Mouse (Mus musculus) v-Abl transformed pro-B cells (cell line): ENCODE measurements around the gene Tuba3a.

ENCODE experiments used
- in situ Hi-C, 2 experiments: fragments of 400-800 bp; cut with MboI; formaldehyde crosslinking; loops; one replicate each; pipeline ENCODE4 v1.15.1; 2025; ENCODE audit not compliant: unreplicated experiment in 2 of 2

The Tuba3a gene

DNA sequence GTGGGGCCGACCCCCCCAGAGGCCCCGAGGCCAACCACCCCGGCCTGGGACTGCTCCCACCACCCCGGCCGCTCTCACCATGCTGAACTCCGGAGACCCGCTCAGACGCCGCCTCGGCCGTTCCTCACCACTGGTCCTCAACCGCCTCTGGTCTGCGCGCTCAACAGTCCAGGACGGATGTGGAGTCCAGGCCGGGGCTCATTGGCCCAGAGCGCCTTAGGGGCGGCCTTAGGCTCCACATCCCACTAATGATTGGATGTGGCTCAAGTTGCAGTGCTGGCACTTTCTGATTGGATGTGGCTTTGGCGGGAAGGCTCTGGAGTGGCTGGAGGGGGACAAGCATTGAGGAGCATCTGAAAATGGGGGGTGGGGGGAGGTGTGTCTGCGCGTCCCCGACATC lies at the start of gene Tuba3a:
Gene Tuba3a (minus strand): TSS at position 153 of the 400 bp plus-strand sequence.
- in situ Hi-C loops, result loop anchor here in 1 of 2 experiments (25.0 kb wide), 1 partner anchor 1276 kb away; no protein-coding TSS in a partner anchor

DNA sequence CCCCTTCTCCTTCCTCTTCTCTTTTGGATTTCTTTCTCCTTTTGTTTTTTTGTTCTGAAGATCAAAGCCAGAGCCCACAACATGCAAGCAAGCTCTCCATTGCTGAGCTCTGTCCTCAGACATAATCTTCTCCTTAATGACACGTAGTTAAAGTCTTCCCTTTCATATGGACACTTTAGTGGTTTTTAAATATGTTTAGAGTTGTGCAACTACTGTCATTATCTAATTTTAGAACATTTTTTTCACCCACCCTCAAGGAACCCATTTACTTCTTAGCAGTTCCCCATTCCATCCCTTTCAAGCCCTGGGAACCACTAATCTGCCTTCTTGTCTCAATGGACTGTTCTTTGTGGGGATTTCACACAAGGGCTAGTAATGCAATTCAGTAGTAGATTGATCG lies 48.5 kb upstream of the Tuba3a start:
- in situ Hi-C loops, result no loop called here

DNA sequence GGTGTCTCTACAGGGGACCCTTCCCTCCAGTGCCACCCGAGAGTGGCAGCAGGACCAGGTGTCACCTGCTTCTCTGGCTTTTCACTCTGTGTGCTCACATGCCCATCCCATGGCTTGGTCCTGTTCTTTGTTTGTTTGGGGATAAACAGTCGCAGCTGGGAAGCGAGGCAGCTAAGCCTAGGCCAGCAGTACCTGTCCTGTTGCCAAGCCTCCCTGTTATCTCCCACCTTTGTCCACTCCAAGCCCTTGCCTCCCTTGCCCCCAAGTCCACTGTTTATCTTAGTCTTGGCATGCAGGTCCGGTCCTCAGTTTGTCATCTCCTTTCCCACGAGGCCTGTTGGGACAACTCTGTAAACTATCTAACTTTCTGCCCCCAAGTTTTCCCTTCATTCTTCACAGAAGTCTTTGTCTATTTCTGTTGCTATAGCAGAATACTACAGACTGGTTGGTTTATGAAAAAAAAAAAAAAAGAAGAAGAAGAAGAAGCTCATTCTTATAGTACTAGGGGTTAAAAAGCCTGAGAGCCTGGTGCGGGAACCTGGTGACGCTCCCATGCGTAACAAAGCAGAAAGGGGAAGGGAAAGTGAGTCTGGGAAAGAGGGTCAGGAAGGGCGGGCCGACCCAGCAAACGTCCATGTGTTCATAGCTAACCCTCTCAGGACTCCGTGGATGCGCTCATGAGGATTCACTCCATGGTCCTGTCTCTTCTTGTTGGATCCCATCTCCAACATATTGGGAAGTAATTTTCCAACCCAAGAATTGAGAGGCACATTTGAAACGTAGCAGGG lies 47.5 kb upstream of the Tuba3a start:
- in situ Hi-C loops, result no loop called here

DNA sequence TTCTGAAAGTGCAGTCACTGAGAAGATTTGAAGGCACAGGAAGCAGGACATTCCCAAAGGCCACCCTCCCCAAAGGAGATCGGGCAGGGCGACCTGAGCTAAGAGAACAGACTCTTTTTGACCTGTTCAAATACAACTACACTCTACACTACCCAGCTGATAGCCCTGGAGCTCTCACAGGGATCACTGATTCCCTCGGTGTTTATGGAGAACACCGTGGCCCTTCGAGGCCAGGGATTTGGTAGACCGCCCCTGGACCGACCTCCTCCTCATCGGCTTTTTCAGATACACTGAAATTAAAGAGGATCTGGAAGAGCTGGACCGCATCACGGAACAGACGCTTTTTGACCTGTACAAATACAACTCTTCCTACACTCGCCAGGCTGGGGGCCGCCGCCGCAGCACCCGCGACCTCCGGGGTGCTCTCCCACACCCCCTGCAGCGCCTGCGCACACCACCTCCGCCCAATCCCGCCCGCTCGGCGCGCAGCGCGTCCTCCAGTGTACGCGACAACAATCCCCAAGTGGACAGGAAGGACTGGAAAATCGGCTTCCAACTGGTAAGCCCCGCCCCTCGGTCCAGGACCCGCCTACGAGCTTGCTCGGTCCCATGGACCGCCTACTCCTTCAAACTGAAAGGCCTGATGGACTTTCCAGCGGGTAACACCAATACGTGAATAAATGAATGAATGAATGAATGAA lies 44.9 kb upstream of the Tuba3a start:
- in situ Hi-C loops, result no loop called here

DNA sequence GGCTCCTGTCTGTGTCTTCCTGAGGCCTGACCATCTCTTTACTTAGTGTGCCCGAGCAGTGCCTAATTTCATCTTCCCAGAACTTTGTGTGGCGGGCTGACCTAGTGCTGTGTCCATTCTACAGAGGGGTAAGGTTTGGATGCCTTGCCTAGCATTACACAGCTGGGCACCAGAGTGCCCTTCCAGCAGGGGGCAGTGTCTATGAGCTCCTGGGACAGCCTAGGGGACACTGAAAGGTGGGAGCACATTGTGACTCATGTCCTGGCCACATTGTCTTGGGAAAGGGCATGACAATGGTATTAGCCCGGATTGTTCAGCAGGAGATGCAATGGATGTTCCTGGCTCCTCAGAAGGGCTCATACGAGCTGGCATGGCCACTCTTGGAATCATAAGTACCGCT lies 42.4 kb upstream of the Tuba3a start:
- in situ Hi-C loops, result no loop called here

DNA sequence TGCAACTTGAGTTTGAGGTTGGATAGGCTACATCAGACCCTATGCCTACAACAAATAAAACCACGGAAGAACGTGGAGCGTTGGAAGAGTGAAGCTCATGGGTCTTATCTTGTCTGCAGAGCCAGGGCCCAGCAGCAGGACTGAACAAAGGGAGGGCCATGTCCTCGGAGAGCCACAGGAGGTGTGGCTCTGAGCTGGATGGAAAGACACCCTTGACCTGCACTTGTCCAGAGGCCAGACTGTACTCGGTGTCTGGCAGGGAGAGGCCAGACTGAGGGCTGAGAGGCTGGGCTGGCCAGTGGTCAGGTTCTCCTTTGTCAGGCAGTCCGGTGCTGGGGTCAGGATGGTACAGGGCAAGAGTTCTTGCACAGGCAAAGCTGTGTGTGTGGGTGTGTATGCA lies 39.5 kb upstream of the Tuba3a start:
- in situ Hi-C loops, result no loop called here

DNA sequence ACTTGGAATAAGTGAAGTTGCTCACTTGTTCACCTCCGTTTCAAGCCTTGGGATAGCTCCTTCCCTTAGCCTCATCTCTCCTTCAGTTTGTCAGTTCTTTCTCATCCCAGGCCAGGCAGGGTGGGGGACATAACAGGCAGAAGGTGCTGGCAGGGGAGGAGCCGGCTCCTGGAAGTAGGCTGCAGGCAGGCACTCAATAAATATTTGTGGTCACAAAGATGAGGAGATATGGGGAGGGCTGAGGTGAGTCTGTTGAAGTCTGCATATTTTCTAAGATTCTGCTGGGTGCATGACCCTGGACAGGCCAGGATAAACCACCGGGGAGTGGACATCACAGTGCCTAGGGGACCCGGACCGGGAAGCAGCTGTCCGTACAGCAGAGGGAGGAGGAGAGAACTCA lies 37.7 kb upstream of the Tuba3a start:
- in situ Hi-C loops, result no loop called here

DNA sequence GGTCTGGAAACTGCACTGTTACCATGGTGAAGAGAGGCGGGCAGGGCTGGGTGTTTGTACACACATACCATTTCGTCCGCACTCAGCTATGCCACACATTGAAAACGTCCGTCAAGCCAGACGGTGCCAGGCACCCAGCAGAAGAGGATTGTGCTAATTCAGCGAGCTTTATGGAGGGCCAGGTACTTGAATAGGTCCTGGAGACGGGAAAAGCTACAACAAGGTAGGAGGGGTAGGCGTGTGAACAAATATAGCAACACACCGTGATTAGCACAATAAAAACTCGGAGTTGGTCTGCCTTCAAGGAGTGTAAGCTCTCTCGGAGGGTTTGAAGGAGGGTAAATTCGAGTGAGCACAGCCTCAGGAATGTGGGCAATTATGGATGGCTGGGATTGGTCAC lies 37.0 kb upstream of the Tuba3a start:
- in situ Hi-C loops, result no loop called here

DNA sequence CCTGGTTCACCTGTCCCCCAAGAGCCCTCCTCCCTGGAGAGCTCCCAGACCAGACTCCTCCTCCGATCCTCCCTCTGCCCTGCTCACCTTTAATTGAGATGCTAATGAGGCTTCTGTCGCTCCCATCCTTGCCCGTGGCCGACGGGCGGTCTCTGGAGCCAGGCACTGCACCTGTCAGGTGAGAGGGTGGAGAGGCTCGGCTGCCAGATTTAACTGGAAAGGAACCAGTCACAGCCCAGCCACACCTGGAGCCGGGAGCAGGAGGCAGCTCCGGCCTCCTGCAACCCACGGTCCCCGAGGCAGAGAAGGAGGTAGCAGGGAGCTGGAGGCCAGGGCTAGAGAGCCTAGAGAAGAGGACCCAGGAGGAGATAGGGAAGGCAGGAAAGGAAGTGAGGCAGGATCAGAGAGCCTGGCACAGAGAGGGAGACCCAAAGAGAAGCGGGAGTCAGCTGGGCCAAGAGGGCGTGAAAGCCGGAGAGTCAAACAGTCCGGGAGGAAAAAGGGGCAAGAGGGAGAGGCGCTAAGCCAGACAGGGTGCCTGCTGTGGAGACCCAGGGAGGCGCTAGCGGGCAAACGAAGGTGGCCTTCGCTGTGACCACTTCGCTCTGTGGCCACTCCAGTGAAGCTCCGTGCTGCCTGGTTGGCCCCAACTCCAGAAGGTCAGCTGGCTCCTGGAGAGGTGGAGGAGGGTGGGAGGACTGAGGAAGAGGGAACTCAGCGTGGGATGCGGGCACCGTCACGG lies 35.4 kb upstream of the Tuba3a start:
- in situ Hi-C loops, result no loop called here

DNA sequence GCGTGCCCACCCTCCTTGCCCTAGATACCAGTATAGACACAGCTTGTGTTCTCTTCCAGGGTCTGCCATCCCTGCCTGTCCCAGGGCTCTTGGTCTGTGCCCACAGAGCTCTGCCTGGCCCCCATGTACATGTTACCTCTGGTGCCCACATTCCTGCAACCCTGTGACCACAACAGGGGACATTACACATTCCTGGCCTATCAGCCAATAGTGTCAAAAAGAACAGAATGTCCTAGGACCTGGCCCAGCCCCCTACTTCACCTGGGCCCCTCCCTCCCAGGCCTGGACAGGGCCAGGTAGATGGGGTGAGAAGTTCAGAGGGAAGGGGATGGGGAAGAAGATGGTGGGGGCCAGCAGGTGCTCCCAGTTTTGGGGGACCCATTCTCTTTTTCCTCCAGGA lies 34.5 kb upstream of the Tuba3a start, which contains the start of gene Scnn1a:
Gene Scnn1a (plus strand): TSS at position 337 of the 400 bp plus-strand sequence.
- in situ Hi-C loops, result no loop called here

DNA sequence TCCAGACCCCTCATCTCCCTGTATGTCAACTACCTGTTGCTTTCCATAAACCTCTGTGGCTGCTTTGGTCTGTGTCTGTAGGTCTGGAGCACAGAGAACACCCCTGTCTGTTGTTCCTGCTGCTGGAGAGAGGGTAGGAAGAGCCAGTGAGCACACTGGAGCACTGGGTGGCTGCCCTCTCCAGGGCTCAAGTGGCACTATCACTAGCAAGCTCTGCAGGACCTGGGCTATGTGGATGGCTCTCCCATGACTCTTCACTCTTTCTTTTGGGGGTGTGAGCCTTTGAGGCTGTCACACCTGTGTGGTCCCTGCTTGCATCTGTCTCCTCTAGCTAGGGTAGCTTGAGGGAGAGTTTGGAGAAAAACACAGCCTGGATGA lies 34.1 kb upstream of the Tuba3a start:
- in situ Hi-C loops, result no loop called here

DNA sequence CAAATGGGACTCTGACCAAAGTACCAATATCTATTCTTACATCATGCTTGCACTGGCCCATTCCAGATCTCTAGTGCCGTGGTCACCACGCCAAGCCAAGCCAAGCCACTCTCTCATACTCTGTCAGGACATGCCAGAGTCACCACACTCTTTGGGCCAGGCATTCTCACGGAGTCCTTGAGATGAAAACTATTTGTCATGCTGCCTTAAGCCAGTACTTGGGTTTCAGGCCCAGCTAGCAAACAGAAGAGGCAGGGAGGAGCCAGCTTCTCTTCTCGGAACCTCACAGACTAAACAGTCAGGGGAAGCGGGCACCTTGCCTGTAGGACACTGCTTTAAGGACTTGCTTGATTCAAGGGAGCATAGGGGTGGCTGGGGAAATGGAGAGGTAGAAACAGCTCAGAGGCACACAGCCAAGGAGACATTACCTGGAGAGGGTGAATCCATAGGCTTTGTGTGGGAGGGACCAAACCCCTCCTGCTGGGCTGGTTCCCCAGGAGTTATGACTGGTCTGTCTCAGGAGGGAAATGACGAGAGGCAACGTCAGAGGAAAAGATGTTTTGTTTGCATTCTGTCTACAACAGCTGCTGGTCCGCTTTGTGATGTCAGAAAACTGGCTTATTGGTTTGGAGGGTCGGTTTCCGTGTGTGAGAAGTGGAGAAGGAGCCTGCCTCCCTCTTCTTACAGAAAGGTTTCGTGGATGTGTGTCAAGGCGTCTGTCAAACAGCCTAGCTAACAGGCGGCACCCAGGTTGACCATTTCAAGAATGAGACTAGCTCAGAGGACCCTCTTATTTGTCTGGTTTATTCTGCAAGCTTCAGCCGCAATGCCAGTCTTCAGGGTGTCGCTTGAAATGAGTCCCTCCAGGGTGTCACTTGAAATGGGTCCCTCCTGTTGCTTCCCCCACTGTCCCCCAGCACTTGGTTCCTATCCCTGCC lies 33.4 kb upstream of the Tuba3a start:
- in situ Hi-C loops, result no loop called here

DNA sequence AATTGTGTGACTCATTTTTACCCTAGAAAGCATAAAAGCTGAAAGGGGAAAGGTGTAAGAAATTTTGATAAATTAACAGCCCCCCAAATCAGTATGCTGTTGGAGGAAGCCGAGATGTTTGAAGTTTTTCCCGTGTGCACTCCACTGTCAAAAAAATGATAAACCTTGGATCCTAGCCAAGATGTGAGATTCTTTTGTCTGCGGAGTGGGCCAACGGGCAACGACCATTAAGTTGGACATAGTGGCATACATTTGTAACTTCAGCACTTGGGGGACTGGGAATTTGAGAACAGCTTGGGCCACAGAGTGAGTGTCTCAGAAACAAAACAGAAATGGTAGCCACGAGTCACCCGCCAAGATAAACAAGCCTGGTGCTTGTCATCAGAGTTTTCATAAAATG lies 31.2 kb upstream of the Tuba3a start:
- in situ Hi-C loops, result no loop called here

DNA sequence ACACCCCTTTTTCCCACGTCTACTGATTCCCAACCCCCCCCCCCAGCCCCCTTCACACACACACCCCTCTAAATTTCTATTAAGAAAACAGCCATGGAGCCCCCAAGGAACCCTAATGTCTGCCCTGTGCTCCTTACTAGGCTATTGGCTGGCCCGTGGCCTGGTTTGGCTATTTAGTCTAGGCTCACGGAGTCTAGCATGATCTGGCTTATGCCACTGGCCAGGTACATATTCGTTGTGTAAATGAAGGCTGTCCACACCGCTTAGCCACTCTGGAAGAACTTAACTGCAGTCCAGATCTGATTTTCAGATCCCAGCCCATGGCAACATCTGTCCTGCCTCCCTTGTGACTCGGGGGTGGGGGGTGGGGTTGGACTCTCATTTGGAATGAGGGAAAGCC lies 28.9 kb upstream of the Tuba3a start:
- in situ Hi-C loops, result no loop called here

DNA sequence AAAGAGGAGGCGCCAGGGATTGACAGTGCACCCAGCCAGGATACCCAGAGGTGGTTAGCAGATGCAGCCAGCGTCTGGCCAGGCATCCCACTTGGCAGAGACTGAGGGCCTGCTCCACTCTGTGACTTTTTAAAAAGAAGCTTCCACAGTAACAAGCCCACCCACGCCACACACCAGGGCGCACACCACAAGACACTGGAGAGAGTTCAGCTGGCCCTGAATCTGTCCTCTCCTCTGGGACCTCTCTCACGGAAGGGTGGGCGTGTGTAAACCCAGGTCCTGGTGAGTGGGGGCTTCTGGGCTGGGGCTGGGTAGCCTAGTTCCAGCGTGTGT lies 28.4 kb upstream of the Tuba3a start:
- in situ Hi-C loops, result no loop called here

DNA sequence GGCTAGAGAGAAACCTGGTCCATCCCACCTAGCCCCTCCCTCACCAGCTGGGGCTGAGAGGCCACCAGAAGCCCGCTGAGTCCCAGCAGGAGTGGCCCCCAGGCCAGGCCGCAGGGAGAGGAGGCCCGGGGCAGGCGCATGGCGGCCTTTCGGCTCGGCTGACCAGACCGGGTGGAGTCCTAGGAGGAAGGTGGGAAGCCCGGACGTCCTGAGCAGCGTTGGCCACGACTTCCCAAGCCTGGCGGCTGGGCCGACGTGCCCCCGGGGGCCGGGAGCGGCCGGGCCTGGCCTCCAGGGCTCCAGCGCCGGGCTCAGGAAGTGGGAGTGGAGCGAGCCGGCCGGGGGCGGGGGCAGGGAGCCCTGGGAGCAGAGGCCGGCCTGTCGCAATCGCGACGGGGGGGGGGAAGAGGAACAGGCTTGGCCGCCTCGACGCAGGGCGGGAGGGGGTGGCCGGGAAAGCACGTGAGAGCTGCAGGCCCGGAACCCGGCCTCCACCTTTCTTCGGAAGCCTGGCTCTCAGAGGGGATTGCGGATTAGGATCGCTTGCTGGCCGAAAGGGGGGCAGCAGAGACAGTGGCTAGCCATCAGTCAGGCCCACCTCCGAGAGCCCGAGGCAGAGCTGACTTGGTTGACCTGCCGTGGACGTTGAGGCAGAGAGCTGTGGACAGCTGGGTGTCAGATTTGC lies 27.8 kb upstream of the Tuba3a start, which contains the start of gene Ltbr:
Gene Ltbr (minus strand): TSS at position 340 of the 685 bp plus-strand sequence.
- in situ Hi-C loops, result no loop called here

DNA sequence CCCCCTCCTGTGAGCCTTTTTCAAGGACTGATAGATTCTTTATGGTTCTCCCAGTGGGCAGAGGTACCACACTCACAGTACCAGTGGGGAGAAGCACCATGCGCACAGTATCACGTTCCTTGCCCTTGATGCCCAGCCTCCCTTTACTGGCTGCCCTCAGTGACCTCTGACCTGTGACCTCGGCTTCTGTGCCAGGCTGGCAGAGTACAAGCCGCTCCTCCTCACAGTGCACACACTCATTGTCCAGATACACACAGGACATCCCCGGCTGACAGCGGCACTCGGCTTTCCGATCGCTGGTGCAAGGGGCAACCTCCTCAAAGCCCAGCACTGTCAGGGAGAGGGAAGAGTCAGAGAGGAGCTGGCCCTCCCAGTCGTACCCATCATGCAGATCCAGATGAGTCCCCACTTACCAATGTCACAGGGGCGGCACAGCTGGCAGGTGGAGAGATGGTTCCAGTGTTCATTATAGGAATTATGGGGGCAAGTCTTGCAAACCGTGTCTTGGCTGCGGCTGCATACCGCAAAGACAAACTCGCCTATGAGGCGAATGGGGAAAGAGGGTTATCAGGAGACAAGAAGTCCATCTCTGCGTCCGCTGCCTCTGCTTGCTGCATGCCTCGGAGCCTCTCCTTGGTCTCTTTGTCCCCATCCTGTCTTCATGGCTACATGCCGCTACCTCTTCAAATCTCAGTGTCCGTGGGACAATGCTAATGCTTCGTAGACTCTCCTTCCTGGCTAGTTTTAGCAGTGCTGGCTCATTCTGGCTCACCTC lies 26.9 kb upstream of the Tuba3a start:
- in situ Hi-C loops, result no loop called here

DNA sequence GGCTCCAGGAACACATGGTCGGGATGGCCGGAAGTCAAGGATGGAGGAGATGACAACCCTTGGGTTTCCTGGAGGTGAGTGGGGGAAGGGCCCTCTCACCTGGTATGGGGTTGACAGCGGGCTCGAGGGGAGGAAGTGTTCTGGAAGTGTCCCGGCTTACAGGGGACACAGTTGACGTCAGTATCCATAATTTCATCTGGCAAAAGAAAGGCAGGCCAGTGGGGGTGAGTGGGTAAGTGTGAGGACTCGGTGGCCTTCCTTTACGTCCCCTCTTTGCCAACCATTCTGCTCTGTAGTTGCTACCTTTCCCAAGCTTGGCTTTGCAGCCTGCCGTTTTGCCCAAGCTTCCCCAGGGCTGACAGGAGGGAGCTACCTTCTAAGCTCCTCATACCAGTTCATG lies 26.3 kb upstream of the Tuba3a start:
- in situ Hi-C loops, result no loop called here

DNA sequence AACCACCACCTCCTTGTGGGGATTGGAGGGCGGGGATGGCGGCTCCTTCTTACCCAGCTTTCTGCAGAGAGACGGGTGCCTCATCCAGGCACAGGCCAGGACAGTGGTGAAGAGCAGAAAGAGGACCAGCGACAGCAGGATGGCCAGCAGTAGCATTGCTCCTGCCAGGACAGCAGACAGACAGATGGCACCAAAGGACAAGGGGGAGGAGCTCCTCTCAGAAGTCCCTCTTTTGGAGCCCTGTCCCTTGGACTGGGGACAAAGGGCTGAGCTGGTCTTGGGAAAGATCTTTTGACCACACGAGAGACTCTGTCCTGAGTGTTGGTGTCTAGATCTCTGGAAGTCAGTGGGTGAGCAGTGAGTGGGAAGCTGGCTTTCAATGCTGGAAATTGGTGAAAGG lies 23.6 kb upstream of the Tuba3a start:
- in situ Hi-C loops, result no loop called here
